In genomic region chr11:116671112-116671844, GRCm38 (mm10) we compare ENCODE assay signal across 8 mouse cellular contexts. TPM values are rescaled to one million over a fixed set of nuclear protein-coding genes. Genes with fewer than 3 reads are reported as not detected.
DNase-seq lines count a peak whose midpoint lies in the region; ATAC-seq lines count a peak whose summit lies in the region.

No protein-coding gene starts in this region.

- no peaks in the 10 kb centered on the region; the same call in 1 of the 2 replicates for H3K4me1 ChIP-seq in brown adipose tissue, adult 24 weeks (ENCODE audit: control insufficient read depth, insufficient read depth, insufficient read length, low read length)
- H3K4me1 ChIP-seq in heart, embryonic 14.5 days (ENCODE audit: control insufficient read depth in 2 of 2, insufficient read depth in 2 of 2, low read length in 2 of 2) = peaks cover 7 to 33% of the 10 kb centered on the region in 2 experiments; a peak in 3 of 4 replicates
- H3K4me1 ChIP-seq in liver, embryonic 13.5 days (replicated peaks) = peaks cover 61% of the 10 kb centered on the region
- peaks cover 18% of the 10 kb centered on the region for H3K4me1 ChIP-seq in stomach, embryonic 16.5 days (ENCODE audit: control insufficient read depth, insufficient read depth, low read length)

- peak; percentile 100 for DNase-seq in CD4-positive, CD25-positive, alpha-beta regulatory T cell, adult 2 months (ENCODE audit: low read depth, low spot score)
- peak; percentile 69 for DNase-seq in fat pad, adult 2 months (ENCODE audit: extremely low read depth, low read depth, low spot score)
- peak; percentile 98 for DNase-seq in kidney, postnatal 14 days
- DNase-seq in liver, embryonic 13.5 days = peak; percentile 94
- peak; percentile 96 for DNase-seq in neural tube, embryonic 10.5 days (ENCODE audit: extremely low spot score, low spot score)

- no peaks in the 10 kb centered on the region for H3K9me3 ChIP-seq in heart, embryonic 14.5 days (ENCODE audit: control insufficient read depth, low read length)
- no peaks in the 10 kb centered on the region for H3K9me3 ChIP-seq in liver, embryonic 13.5 days (replicated peaks)
- H3K9me3 ChIP-seq in stomach, embryonic 16.5 days (replicated peaks; ENCODE audit: control insufficient read depth, low read length) = no peaks in the 10 kb centered on the region

- H3K4me3 ChIP-seq in brown adipose tissue, adult 24 weeks (ENCODE audit: insufficient read depth, low read depth, low read length) = peak overlapping the region; percentile 78
- H3K4me3 ChIP-seq in heart, embryonic 14.5 days (ENCODE audit: control insufficient read depth in 1 of 2, insufficient read depth in 1 of 2, low read depth in 1 of 2, low read length in 2 of 2) = peak overlapping the region; percentile 73 to 78
- peak overlapping the region; percentile 83 for H3K4me3 ChIP-seq in liver, embryonic 13.5 days (replicated peaks)
- peak overlapping the region; percentile 64 for H3K4me3 ChIP-seq in stomach, embryonic 16.5 days (replicated peaks; ENCODE audit: low read length)

- peaks cover 37% of the 10 kb centered on the region for H3K36me3 ChIP-seq in heart, embryonic 14.5 days (ENCODE audit: control insufficient read depth, insufficient read depth, low read length)
- H3K36me3 ChIP-seq in liver, embryonic 13.5 days = peaks cover 38% of the 10 kb centered on the region
- peaks cover 11% of the 10 kb centered on the region for H3K36me3 ChIP-seq in stomach, embryonic 16.5 days (ENCODE audit: control insufficient read depth, insufficient read depth, low read length)

- peak overlapping the region; percentile 62 for H3K27ac ChIP-seq in brown adipose tissue, adult 24 weeks (replicated peaks; ENCODE audit: low read depth, low read length)
- peak overlapping the region; percentile 56 to 69 for H3K27ac ChIP-seq in heart, embryonic 14.5 days (replicated peaks in 1 of 2; ENCODE audit: control insufficient read depth in 1 of 2, insufficient read depth in 1 of 2, low read depth in 2 of 2, low read length in 2 of 2)
- H3K27ac ChIP-seq in liver, embryonic 13.5 days = peak overlapping the region; percentile 80
- H3K27ac ChIP-seq in stomach, embryonic 16.5 days (ENCODE audit: low read length) = peak overlapping the region; percentile 26; the same call in 1 of the 2 replicates

- peak overlapping the region; percentile 86 for H3K4me2 ChIP-seq in heart, embryonic 14.5 days (ENCODE audit: low read length)
- peak overlapping the region; percentile 84 for H3K4me2 ChIP-seq in liver, embryonic 13.5 days
- peak overlapping the region; percentile 79 for H3K4me2 ChIP-seq in stomach, embryonic 16.5 days (ENCODE audit: low read depth, low read length)

- ATAC-seq in heart, embryonic 14.5 days (ENCODE audit: insufficient number of reproducible peaks, insufficient read depth, low FRiP score, low read depth) = peak; percentile 84
- peak; percentile 85 for ATAC-seq in liver, embryonic 13.5 days (ENCODE audit: low read depth)
- peak; percentile 89 for ATAC-seq in stomach, embryonic 16.5 days (ENCODE audit: insufficient read depth, low FRiP score)

- no peaks in the 10 kb centered on the region; the same call in 1 of the 2 replicates for H3K27me3 ChIP-seq in heart, embryonic 14.5 days (ENCODE audit: control insufficient read depth, insufficient read depth, low read length)
- 0 out of 2 replicates have a peak, but pooled peaks cover 4% of the 10 kb centered on the region for H3K27me3 ChIP-seq in liver, embryonic 13.5 days
- H3K27me3 ChIP-seq in stomach, embryonic 16.5 days (ENCODE audit: control insufficient read depth, insufficient read depth, low read length) = no peaks in the 10 kb centered on the region

- peak overlapping the region; percentile 96 for H3K9ac ChIP-seq in heart, embryonic 14.5 days (ENCODE audit: low read length)
- H3K9ac ChIP-seq in liver, embryonic 13.5 days = peak overlapping the region; percentile 92
- peak overlapping the region; percentile 75 for H3K9ac ChIP-seq in stomach, embryonic 16.5 days (ENCODE audit: low read length)

- WGBS in heart, embryonic 14.5 days = 1% methylated on average over 45 of the region's 45 CpGs
- WGBS in liver, embryonic 13.5 days (ENCODE audit: insufficient replicate concordance) = under 1% methylated on average over 45 of the region's 45 CpGs
- under 1% methylated on average over 45 of the region's 45 CpGs for WGBS in stomach, embryonic 16.5 days

RNA-seq across cellular contexts. Expression of gene Cygb, which starts 17.2 kb away (rescaled TPM):
- 13.4 and 18.7 TPM in 2 replicates for polyA plus RNA-seq in brown adipose tissue, adult 24 weeks (2012; ENCODE audit: insufficient read depth, insufficient read length, missing spikeins)
- polyA plus RNA-seq in heart, embryonic 14.5 days (2014; fragmentation: Nextera tagmentation; extraction: Ambion mirVana) = 5.8 and 6.7 TPM in 2 replicates
- polyA plus RNA-seq in liver, embryonic 13.5 days (2015; fragmentation: Nextera tagmentation; extraction: Ambion mirVana) = 0.60 and 0.70 TPM in 2 replicates
- polyA plus RNA-seq in stomach, embryonic 16.5 days (2015; fragmentation: Nextera tagmentation; extraction: Ambion mirVana) = 19.6 and 24.8 TPM in 2 replicates

RNA-seq across cellular contexts. Expression of gene Prcd, which starts 17.9 kb away (rescaled TPM):
- polyA plus RNA-seq in brown adipose tissue, adult 24 weeks (2012; ENCODE audit: insufficient read depth, insufficient read length, missing spikeins) = 1.5 TPM in 1 of 2 replicates, not detected in the other
- 1.3 and 1.9 TPM in 2 replicates for polyA plus RNA-seq in heart, embryonic 14.5 days (2014; fragmentation: Nextera tagmentation; extraction: Ambion mirVana)
- 0.31 and 0.33 TPM in 2 replicates for polyA plus RNA-seq in liver, embryonic 13.5 days (2015; fragmentation: Nextera tagmentation; extraction: Ambion mirVana)
- polyA plus RNA-seq in stomach, embryonic 16.5 days (2015; fragmentation: Nextera tagmentation; extraction: Ambion mirVana) = 1.1 and 1.6 TPM in 2 replicates

RNA-seq across cellular contexts. Expression of gene Rhbdf2, which starts 44.5 kb away (rescaled TPM):
- polyA plus RNA-seq in brown adipose tissue, adult 24 weeks (2012; ENCODE audit: insufficient read depth, insufficient read length, missing spikeins) = 4.4 and 8.2 TPM in 2 replicates
- polyA plus RNA-seq in heart, embryonic 14.5 days (2014; fragmentation: Nextera tagmentation; extraction: Ambion mirVana) = 6.4 and 6.6 TPM in 2 replicates
- 5.8 and 6.6 TPM in 2 replicates for polyA plus RNA-seq in liver, embryonic 13.5 days (2015; fragmentation: Nextera tagmentation; extraction: Ambion mirVana)
- 8.2 and 9.3 TPM in 2 replicates for polyA plus RNA-seq in stomach, embryonic 16.5 days (2015; fragmentation: Nextera tagmentation; extraction: Ambion mirVana)

Comparison
In these comparisons a context has a peak if more than half of its experiments do, and no peak if none do; other contexts are left out.
1. Peak in every context shown above with its lines: DNase-seq, ATAC-seq, H3K4me3 ChIP-seq and H3K27ac ChIP-seq.
2. H3K27ac ChIP-seq: peak in every context shown above with its lines; median percentile 80 in liver, embryonic 13.5 days; 62 in heart, embryonic 14.5 days; 62 in brown adipose tissue, adult 24 weeks; 26 in stomach, embryonic 16.5 days.